In the genomic region with DNA sequence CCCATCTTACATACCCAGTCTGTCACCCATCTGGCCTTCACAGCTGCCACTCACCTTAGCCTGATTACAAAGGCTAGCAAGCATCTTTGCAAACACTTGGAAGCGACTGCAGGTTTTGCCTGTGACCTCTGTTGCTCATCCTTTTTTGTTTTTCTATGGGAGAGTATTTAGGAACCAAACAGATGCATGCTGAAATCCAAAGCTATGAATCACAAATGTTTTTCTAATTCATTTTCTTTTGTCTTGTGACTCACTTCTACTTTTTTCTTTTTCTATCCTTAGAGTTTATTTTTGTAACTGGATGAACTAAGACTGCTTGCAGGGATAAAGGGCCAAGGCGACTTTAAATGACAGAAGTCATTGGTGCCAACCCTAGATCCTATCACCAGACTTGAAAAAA, we compare ENCODE assay signal across 26 mouse cellular contexts. TPM values are rescaled to one million over a fixed set of nuclear protein-coding genes. Genes with fewer than 3 reads are reported as not detected.
DNase-seq lines count a peak whose midpoint lies in the region; ATAC-seq and TF ChIP-seq lines count a peak whose summit lies in the region.
"Had no signal": no experiment of that assay in that cellular context is flagged by ENCODE, and none has a peak within 500 bp of the region (broad histone marks: within the 10 kb centered on the region; RNA-seq: fewer than 3 reads in every experiment).

No protein-coding gene starts in this region.

- no peak for ATAC-seq in stomach, postnatal 0 days (ENCODE audit: low FRiP score, low TSS enrichment)
- ATAC-seq: activated CD4-positive, CD25-positive, alpha-beta regulatory T cell, adult 4 months; forebrain, embryonic 14.5 days; forebrain, embryonic 16.5 days had no signal

- 0 out of 2 replicates have a peak overlapping the region, but pooled peaks have one; percentile 14 for H3K27ac ChIP-seq in embryonic fibroblast, embryonic 13.5 days (ENCODE audit: insufficient read depth, low read length)
- no peak overlapping the region for H3K27ac ChIP-seq in stomach, postnatal 0 days (replicated peaks)
- H3K27ac ChIP-seq: embryonic facial prominence, embryonic 10.5 days; embryonic facial prominence, embryonic 12.5 days; forebrain, embryonic 10.5 days; forebrain, embryonic 12.5 days had no signal

- no peaks in the 10 kb centered on the region for H3K36me3 ChIP-seq in stomach, postnatal 0 days (ENCODE audit: control insufficient read depth, insufficient read depth, low read length)

- TF ChIP-seq EP300 in stomach, postnatal 0 days (optimal IDR thresholded peaks at IDR 0.05), result no peak

- no peak overlapping the region for H3K4me2 ChIP-seq in stomach, postnatal 0 days (replicated peaks; ENCODE audit: low read depth)
- H3K4me2 ChIP-seq: embryonic facial prominence, embryonic 12.5 days; forebrain, embryonic 12.5 days had no signal

- H3K9ac ChIP-seq in stomach, postnatal 0 days (ENCODE audit: low read length), result no peak overlapping the region
- H3K9ac ChIP-seq: embryonic facial prominence, embryonic 12.5 days; forebrain, embryonic 12.5 days had no signal

- DNase-seq in 3T3-L1 (ENCODE audit: low read depth, low spot score), result peak; percentile 79
- DNase-seq in NIH3T3 (ENCODE audit: low read depth), result peak; percentile 22
- DNase-seq in stomach, postnatal 0 days (ENCODE audit: low spot score), result no peak
- DNase-seq in neural tube, embryonic 10.5 days (ENCODE audit: extremely low spot score, low spot score), result no peak
- no peak for DNase-seq in adrenal gland, adult (ENCODE audit: inconsistent age in 2 of 2, low spot score in 1 of 2)
- no peak for DNase-seq in adipocyte (ENCODE audit: low spot score)
- DNase-seq: adrenal gland, adult 8-10 months; adrenal gland, postnatal 14 days; adrenal gland, postnatal 36 days; cerebellum, adult 11-12 months; cerebellum, adult 2 months; cerebellum, adult 9-10 months; cerebellum, postnatal 25 days had no signal

- H3K4me3 ChIP-seq in embryonic fibroblast, embryonic 13.5 days (ENCODE audit: insufficient read depth, low read length), result no peak overlapping the region
- no peak overlapping the region for H3K4me3 ChIP-seq in stomach, postnatal 0 days (ENCODE audit: low read depth, low read length)
- H3K4me3 ChIP-seq: embryonic facial prominence, embryonic 10.5 days; embryonic facial prominence, embryonic 12.5 days; erythroblast, embryonic 14.5 days; forebrain, embryonic 10.5 days; forebrain, embryonic 12.5 days had no signal

- 77% methylated on average over 2 of the region's 2 CpGs for WGBS in stomach, postnatal 0 days

- no peak for TF ChIP-seq POLR2A in embryonic fibroblast, embryonic 13.5 days (IDR thresholded peaks at IDR 0.05; ENCODE audit: low read depth, low read length)

- H3K27me3 ChIP-seq in stomach, postnatal 0 days (ENCODE audit: control insufficient read depth, insufficient read depth, low read length), result no peaks in the 10 kb centered on the region
- H3K27me3 ChIP-seq: embryonic facial prominence, embryonic 12.5 days; forebrain, embryonic 12.5 days had no signal

- no peak for TF ChIP-seq CTCF in embryonic fibroblast, embryonic 13.5 days (IDR thresholded peaks at IDR 0.05; ENCODE audit: borderline replicate concordance, insufficient read depth, low read length)
- no peak for TF ChIP-seq CTCF in stomach, postnatal 0 days (IDR thresholded peaks at IDR 0.05; ENCODE audit: low read depth)

- H3K4me1 ChIP-seq in embryonic fibroblast, embryonic 13.5 days (ENCODE audit: control insufficient read depth, insufficient read depth, low read length), result peaks cover 24% of the 10 kb centered on the region
- no peaks in the 10 kb centered on the region for H3K4me1 ChIP-seq in stomach, postnatal 0 days (replicated peaks; ENCODE audit: control insufficient read depth, insufficient read depth)
- H3K4me1 ChIP-seq: embryonic facial prominence, embryonic 12.5 days; forebrain, embryonic 12.5 days had no signal

- no peaks in the 10 kb centered on the region for H3K9me3 ChIP-seq in stomach, postnatal 0 days (ENCODE audit: control insufficient read depth, low read length)
- H3K9me3 ChIP-seq: embryonic facial prominence, embryonic 10.5 days; embryonic facial prominence, embryonic 12.5 days; forebrain, embryonic 10.5 days; forebrain, embryonic 12.5 days had no signal

RNA-seq across cellular contexts. Expression of gene Fkbp1a, which starts 16.8 kb away (rescaled TPM):
- polyA plus RNA-seq in embryonic fibroblast, embryonic 13.5 days (2011; ENCODE audit: insufficient read length, low read depth, missing spikeins), result 543 and 620 TPM in 2 replicates
- 325 and 360 TPM in 2 replicates for polyA plus RNA-seq in stomach, postnatal 0 days (2015; fragmentation: Nextera tagmentation; extraction: Ambion mirVana)

RNA-seq across cellular contexts. Expression of gene Nsfl1c, which starts 31.5 kb away (rescaled TPM):
- 113 TPM in 2 replicates for polyA plus RNA-seq in embryonic fibroblast, embryonic 13.5 days (2011; ENCODE audit: insufficient read length, low read depth, missing spikeins)
- 118 and 120 TPM in 2 replicates for polyA plus RNA-seq in stomach, postnatal 0 days (2015; fragmentation: Nextera tagmentation; extraction: Ambion mirVana)

RNA-seq across cellular contexts. Expression of gene Sdcbp2, which starts 46.9 kb away (rescaled TPM):
- 0.86 and 0.94 TPM in 2 replicates for polyA plus RNA-seq in embryonic fibroblast, embryonic 13.5 days (2011; ENCODE audit: insufficient read length, low read depth, missing spikeins)
- polyA plus RNA-seq in stomach, postnatal 0 days (2015; fragmentation: Nextera tagmentation; extraction: Ambion mirVana), result 156 and 169 TPM in 2 replicates
- polyA plus RNA-seq: erythroblast, embryonic 14.5 days had no signal

RNA-seq across cellular contexts. Expression of gene 4921509C19Rik, which starts 49.6 kb away (rescaled TPM):
- polyA plus RNA-seq in embryonic fibroblast, embryonic 13.5 days (2011; ENCODE audit: insufficient read length, low read depth, missing spikeins), result not detected in 2 replicates
- not detected in 2 replicates for polyA plus RNA-seq in stomach, postnatal 0 days (2015; fragmentation: Nextera tagmentation; extraction: Ambion mirVana)
- polyA plus RNA-seq: activated CD4-positive, CD25-positive, alpha-beta regulatory T cell, adult 4 months; C2C12; cerebellum, adult 2 months; cortical plate, adult 2 months; embryonic facial prominence, embryonic 10.5 days; embryonic facial prominence, embryonic 12.5 days; embryonic facial prominence, embryonic 14.5 days; erythroblast, embryonic 14.5 days; forebrain, embryonic 10.5 days; forebrain, embryonic 12.5 days; forebrain, embryonic 14.5 days; forebrain, embryonic 16.5 days; frontal cortex, adult 2 months had no signal

Comparison
In these comparisons a context has a peak if more than half of its experiments do, and no peak if none do; other contexts are left out.
1. DNase-seq: peak in 3T3-L1 (single experiment) and NIH3T3 (single experiment); none in stomach, postnatal 0 days (single experiment), neural tube, embryonic 10.5 days (single experiment), adrenal gland, adult (0 of 2) and adipocyte (single experiment).
2. RNA of gene Sdcbp2, which starts 46.9 kb away (polyA plus RNA-seq): 156 to 169 TPM in stomach, postnatal 0 days; 0.86 to 0.94 TPM in embryonic fibroblast, embryonic 13.5 days; every median in the first group is over 10 times any median in the second.